Mouse (Mus musculus): ENCODE measurements around the gene Dcaf7.

The Dcaf7 gene

DNA sequence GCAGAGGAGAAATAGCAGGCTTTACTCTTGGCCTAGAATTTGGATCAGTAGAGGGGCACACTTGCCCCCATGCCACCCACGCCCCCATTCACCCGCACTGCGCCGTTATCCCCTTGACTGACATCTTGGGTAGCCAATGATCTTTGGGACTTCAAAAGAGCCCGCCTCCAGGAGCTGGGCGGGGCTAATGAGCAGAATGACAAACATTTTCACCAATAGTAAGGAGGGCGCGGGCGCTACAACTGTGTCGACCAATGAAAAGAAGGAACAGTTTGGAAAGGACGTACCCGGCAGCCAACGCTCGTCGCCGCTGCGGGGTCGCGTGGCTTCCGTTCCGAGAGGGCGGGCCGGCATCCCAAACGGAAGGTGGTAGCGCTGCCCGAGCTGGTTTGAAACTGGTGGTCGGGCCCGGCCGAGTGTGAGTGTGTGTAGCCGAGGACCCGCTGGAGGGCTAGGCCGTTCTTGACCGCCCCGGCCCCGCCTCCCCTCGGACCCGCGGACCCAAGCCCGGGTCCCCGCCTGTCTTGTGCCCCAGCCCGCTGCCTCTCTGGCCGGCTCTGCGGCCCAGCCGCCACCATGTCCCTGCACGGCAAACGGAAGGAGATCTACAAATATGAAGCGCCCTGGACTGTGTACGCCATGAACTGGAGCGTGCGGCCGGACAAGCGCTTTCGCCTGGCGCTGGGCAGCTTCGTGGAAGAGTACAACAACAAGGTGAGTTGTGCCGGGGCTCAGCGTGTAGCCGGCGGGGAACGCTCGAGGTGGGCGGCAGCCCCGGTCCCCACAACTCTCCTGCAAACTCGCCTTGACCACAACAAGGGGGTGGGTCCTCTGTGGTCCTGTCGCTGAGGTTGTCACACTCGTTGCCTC is at the start of gene Dcaf7:
Dcaf7 (plus strand) TSS at position 325 of the 870 bp plus-strand sequence.
- peak; percentile 98 for DNase-seq

DNA sequence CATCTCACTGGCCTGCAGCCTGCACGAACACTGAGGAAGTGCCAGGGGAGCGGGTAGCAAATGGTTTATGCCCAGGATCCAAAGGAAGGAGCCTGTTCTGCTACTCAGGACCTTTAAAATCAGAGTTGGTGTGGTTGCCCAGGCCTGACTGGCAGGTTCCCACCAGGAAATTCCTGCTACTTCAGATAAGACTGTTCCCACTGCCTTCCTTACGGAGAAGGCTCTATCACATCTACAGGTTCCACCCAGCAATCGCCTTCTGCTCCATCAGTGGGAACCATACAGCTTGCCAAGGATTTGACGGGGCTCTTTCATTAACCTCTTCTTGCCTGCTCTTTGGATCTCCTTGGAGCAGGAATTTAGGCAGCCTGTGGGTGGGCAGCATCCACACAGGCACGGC is 49.2 kb upstream of the Dcaf7 start:
- no peak for DNase-seq

DNA sequence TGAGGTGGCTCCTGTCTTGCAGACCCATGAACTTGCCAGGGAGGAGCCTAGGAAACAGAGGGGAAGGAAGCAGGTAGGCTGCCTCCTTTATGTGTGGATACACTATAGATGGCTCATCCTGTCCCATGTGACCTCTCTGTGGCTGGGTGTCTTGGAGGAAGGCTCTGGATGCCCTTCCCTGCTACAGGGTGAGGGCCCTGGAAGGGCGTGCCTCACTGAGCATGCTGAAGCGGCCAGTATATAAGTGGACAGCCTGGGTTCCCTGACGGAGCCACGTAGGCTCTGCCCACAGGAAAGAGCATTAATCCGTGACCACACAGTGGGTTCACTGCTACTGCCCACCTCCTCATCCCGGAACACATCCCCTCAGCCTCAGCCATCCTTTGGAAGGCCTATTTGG is 47.2 kb upstream of the Dcaf7 start:
- no peak for DNase-seq

DNA sequence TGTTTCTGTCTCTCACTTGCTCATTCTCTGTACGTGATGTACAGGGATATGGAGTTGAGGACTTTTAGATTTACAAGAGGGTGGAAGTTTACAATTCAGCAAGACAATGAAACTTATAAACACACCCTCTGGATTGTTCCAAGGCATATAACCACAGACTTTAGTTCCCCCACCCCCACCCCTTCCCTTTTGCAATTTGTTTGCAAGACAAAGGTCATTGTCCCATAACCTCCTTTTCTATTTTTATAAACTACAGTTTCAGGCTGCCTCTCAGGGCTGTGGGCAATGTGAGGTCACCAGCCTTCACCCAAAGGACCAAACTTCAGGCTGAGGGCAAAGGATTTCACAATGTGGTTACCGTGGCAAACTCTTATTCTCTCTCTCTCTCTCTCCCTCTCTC is 46.4 kb upstream of the Dcaf7 start:
- no peak for DNase-seq

DNA sequence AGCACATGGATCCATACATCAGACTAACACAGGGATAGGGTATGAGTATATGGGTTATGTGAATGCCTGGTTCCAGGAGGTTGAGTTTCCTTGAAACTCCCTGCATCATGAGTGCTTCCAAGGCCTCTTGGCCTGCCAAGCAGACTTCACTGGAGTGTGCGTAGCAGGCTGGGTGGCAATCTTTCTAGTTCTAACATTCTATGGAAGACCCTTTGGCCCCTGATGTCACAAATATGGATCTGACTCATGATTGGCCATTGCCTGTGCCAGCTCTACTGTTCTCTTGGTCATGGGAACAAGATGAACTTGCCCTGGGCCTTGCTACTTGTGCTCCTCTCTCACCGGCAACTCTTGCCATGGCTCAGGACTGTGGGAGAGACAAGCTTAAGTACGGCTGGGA is 42.3 kb upstream of the Dcaf7 start, which contains the start of gene Ace3:
Ace3 (plus strand) TSS at position 301 of the 400 bp plus-strand sequence.
- no peak for DNase-seq

DNA sequence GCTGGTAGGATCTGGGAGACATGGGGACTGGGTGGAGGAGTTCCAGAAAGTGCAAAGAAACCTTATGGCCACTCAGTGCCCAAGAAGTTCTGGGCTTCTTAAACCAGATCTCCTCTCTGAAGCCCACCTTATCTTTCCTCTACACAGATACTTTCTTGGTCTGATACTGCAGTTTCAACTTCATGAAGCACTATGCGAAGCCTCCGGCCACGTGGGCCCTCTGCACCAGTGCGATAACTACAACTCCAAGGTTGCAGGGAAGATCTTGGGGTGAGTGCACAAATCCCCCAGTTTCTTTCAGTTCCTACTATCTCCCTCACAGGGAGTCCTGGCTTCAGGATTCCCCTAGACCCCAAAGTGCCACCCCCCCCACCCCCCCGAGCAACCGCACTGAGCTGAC is 36.6 kb upstream of the Dcaf7 start:
- DNase-seq = no peak

DNA sequence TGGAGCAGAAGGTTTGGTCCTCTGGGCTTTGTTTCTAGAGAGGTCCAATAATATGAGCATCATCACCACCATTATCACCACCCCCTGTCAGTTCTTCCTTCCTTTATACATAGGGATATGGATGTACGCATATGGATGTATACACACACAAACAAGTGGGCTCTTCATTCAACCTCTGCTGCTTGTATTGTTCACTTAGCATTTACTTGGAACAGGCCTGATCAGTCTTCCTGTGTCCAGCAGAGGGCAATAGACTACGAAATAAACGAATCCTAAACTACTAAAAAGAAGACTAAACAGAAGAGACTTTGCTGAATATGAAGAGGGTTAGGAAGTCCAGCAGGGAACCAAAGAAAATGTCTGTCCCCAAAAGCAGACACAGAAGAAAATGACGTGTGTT is 35.0 kb upstream of the Dcaf7 start:
- DNase-seq = no peak

DNA sequence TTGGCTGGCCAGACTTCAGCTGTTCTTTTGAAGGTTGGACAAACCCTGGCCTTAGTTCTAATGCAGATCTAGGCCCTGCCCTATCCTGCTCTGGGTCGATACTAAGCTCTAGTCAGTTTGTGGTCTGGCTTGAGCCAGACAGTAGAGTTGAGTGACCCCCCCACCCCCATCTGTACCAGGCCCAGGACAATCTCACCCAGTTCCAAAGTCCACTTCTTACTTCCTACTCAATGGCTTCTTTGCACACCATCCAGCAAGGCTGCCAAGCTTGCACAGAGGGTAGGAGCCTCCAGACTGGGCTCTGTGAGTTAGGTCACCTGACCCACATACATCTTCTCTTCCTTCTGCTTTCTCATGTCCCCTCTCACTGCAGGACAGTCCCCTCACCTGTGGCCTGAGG is 32.1 kb upstream of the Dcaf7 start:
- DNase-seq = no peak

DNA sequence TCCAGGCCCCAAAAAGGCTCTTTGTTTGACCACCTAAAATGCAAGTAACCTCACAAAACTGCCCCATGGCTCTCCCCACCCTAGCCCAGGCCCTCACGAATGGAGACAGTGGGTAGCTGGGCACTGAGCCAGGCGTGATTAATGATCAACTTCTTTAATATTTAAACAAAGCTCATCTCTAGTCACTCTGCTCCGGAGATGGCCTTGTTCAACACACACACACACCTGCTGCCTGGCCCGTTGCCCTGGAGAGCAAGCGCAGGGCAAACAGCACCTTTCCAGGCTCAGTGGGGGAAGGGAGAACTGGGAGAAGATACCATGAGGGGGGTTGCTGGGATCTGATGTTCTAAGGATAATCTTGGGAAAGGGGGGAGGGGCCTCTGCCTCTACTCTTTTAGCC is 30.7 kb upstream of the Dcaf7 start:
- no peak for DNase-seq

DNA sequence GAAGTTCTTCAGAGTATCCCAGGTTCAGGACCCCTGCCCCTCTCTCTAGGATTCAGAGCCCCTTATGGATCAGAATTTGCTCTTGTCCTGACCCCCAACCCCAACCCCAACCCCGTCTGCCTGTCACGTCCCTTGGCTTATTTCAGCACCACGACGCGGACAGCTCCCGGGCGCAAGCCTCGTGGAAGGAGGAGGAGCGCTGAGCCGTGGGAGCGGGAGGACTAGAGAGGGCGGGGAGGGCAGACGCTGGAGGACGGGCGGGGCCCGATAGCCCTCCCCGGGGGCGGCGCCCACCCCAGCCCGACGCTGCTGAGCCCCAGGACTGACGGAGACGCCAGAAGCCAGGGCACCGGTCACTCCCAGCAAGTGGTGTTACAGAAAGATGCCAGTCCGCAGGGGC is 28.9 kb upstream of the Dcaf7 start, which contains the start of gene Kcnh6:
Kcnh6 (plus strand) TSS at position 304 of the 400 bp plus-strand sequence.
- no peak for DNase-seq

DNA sequence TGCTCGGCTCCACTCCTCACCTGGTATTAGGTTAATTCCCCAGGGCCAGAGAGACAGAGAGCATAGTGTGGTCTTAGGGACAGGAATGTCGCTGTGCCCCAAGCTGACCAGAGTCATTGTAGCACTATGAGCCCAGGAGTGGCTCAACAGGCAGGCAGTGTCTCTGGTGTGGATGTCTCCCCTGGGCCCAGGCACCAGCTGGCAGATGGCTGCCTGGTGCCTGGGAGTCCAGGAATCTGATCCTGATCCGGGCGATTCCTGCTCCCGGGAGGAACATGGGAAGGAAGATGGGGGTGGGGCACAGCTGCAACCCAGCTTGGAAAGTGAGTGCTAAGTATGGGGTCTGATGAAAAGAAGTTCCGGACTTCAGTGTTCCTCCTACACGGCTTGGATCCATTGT is 24.0 kb upstream of the Dcaf7 start:
- DNase-seq = no peak

DNA sequence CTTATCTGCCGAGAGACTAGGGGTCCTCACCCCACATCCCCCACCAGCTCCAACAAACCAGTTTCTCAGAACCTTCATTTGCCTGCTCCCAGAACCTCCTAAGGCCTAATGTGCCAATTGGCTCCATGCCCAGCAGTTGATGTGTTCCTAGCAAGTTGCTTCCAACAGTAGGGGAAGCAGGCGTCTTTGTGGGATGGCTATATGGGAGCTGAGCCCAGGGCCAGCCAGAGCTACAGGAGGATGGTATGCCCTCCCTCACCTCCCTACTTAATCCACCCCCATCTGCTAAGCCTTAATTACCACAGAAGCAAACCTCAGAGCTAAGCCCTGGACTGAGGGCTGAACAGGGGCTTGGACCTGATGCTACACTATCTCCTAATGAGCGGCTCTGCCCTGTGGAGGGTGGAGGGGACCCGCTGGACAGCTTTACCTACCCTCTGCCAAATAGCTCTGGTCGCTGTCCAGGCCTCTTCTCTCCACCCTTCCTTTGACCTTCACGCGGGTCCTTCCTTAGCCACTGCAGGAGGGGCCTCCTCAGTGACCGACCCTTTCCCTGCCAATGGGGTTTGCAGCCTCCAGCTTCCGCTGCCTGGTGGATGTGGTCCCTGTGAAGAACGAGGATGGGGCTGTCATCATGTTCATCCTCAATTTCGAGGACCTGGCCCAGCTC is 23.0 kb upstream of the Dcaf7 start:
- DNase-seq = peak; percentile 46

DNA sequence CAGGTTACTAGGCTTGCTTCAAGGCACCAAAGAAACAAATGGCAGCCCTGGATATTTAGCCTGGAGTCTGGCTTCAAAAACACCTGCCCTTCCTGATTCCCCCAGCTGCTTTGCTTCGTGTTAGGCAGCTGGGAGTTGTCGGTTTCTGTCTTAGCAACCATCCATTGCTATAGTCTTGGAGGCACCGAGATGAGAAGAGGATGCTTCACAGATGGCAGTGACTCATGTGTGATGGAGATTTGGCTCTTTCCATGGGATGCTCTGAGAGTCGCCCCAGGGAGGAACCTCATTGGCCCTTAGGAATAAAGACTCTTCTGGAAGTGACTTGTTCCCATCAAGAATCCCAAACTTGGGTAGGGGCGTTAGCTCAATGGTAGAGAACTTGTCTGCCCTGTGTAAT is 20.2 kb upstream of the Dcaf7 start:
- DNase-seq = no peak

DNA sequence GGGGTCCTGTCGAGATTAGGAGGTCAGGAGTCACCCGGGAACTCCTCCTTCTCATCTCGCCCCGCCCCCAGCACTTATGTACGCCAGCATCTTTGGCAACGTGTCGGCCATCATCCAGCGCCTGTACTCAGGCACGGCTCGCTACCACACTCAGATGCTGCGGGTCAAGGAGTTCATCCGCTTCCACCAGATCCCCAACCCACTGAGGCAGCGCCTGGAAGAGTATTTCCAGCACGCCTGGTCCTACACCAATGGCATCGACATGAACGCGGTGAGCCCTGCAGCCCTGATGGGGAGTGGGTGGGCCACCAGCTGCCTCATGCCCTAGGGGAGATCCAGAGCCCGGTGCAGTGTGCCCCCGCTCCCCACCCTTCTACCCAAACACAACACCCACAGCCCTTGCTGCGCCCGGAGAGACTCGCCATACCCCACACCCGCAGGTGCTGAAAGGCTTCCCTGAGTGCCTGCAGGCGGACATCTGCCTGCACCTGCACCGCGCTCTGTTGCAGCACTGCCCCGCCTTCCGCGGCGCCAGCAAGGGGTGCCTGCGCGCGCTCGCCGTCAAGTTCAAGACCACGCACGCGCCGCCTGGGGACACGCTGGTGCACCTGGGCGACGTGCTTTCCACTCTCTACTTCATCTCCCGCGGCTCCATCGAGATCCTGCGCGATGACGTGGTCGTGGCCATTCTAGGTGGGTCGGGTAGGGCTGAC is 16.5 kb upstream of the Dcaf7 start:
- DNase-seq = no peak

DNA sequence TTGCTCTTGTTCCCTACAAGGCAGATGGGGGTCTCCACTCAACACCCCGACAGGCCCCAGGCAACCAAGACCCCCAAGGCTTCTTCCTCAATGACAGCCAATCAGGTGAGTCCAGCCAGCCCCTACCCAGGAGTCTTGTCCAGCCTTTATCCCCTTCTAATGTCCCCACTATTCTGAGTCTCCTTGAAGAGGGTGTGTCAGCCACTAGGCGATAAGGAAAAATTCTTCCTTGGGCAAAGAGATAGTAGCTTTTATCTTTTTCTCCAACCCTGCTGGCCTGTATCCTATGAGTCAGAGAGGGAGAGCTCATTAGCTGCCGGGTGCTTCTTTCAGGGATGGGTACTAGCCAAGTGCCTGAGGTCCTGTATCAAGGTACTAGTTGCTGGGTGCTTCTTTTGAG is 10.9 kb upstream of the Dcaf7 start:
- no peak for DNase-seq

DNA sequence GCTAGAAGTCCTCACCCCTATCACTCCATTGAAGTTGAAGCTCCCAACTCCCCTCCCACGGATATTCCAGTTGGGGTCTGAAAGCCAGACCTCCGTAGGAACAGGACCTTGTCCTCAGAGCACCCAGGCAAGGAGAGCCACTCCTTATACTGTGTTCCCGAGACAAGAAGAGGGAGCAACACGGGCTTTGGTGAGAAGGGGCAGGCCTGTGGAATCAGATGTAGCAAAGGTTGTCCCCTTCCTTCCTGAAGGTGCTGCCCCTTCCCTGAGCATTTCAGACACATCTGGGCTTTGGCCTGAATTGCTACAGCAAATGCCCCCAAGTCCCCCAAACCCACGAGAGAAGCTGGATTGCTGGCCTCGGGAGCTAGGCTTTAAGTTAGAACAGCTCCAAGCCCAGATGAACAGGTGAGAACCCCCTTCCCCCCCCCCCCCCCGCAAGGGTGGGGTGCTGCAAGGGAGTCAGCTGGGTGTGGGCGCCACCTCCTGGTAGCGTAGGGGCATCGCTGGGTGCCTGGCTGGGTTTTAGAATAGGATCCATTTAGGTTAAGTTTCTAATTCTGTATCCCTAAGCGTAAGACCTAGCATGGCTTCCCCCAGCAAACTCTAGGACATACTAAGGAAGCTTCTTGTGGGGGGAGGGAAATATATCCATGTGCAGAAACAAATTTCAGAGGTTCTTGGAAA is 10.1 kb upstream of the Dcaf7 start:
- DNase-seq = peak; percentile 54

DNA sequence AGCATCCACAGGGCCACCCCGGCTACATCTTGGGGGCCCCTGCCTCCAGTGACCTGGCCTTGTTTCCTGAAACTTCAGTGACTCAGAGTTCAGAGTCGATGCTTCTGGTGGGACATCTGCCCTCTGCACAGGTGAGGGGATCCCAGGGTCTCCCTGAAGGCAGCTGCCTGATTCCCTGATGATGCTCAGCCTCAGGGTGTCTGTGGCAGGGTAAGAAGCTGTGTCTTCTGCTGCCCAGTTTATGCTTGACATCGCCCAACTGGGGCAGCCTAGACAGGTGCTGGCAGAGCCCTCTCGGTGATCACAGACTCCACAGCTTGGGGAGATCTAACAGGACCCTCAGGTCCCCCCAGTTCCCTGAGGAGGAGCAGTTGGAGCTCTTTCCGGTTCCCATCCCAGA is 9.1 kb upstream of the Dcaf7 start:
- DNase-seq = no peak

DNA sequence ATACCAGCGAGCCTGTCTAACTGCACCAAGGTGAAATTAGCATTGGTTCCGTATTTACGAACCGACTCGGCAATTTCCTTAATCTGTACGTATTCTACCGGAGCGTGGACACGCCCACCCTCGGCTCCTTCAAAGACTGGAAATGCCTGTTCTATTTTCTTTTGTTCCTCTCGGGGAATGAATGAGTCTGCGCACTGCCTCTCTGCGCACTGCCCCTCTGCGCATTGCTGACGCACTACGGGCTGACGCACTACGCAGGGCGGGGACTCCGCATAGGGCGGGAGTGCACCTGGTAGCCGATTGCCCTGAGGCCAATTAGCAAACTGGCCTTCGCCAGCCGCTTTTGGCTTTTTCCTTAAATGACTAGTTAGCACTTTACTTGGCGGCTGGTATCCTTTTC is 4.6 kb upstream of the Dcaf7 start:
- DNase-seq = peak; percentile 46

DNA sequence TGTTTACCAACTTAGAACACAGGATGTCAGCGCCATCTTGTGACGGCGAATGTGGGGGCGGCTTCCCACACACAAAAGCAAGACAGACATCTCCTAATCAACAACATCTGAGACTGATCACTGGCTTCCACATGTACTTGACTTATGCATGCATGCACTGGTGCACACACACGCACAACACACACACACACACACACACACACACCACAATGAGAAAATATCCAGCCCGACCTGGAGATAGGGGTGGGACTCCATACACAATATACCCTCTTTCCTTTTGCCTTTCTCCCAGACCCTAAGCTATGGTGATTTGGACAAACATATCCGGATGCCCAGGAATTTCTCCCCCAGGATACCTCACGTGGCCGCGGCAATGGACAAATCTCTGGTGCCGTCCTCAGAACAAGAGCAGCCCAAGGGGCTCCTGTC is 3.2 kb upstream of the Dcaf7 start:
- peak; percentile 52 for DNase-seq

DNA sequence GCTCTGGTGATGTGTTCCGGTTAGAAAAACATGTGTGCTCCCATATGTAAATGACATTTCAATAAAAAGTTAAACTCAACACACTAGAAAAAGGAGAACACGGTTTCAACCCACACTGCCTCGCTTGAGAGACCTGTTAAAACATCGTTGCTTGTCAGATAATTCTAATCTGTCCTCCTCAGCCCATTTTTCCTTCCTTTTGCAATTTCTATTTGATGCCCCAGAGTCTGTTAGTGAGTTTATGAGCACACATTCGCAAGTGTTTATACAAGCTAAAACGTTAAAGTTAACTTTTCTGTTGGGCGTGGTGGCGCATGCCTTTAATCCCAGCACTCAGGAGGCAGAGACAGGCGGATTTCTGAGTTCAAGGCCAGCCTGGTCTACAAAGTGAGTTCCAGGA is 1.7 kb upstream of the Dcaf7 start:
- no peak for DNase-seq

DNA sequence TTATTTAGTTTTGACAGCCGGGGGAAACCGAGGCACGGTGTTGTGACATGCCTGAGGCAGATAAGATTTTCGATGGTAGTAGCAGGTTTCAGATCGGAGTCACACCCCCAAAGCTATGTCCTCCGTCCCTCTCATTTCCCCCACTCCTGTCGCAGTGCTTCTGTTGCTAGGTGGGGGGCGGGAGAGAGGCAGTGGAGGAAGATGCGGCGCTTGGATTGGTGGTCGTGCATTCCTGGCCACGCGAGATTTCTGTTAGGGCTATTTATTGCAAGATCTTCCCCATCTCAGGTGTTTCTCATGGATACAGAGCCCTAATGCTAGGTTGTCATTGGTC is 713 bp downstream of the Dcaf7 start:
- DNase-seq = peak; percentile 83

DNA sequence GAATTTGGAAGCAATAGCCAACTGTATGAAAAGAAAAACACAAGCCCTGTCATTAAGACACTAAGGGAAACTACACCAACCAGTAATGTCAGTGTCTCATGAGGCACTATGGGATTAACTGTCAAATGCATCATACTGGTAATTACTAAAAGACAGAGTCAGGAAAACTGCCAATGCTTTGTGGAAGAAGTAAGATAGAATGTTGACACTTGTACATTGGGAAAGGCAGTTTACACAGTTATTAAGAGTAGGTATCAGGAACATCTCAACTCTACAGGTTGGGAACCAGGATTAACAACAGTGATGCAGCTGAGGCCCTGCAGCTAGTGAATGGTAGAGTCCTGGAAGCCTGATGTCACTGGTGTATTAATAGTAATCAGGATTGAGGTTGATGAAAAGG is 7.7 kb downstream of the Dcaf7 start:
- DNase-seq = no peak

DNA sequence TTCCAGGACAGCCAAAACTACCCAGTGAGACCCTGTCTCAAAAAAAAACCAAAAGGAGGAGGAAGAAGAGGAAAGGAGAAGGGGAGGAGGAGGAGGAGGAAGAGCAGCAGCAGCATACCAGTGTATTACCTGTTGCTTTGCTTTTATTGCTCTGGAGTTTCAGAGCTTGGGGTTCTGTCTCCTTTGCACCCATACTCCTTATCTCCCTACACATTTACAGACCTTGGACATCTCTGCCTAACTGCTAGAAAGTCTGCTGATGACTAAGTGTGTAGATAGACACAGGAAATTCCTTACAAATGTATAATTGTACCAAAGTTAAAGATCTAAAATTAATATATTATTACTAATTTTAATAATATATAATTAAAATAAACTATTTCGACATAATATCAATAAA is 8.6 kb downstream of the Dcaf7 start:
- DNase-seq = no peak
